13 mouse cellular contexts compared by ENCODE assay signal in the genomic region with DNA sequence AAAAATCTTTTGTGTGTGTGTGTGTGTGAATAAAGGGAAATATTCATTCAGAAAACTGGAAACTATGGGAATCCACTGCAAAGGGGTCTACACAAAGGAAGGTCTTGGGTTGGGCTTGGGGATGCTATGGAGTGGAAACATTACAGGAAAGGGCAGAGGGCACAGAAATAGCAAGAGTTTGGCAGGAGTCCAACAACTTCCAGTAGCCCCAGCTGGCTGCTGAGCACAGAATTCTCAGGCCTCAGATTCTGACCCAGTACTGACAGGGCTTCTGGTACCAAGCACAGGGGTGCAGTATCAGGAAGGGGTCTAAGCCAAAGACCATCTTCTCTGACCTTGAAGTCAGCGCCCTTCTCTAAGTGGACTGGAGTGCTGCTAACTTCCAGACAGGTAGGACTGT.
DNase-seq lines count a peak whose midpoint lies in the region; ATAC-seq and TF ChIP-seq lines count a peak whose summit lies in the region.
"Had no signal": no experiment of that assay in that cellular context is flagged by ENCODE, and none has a peak within 500 bp of the region (broad histone marks: within the 10 kb centered on the region; RNA-seq: fewer than 3 reads in every experiment).

No protein-coding gene starts in this region.

- ATAC-seq in forebrain, embryonic 14.5 days = no peak
- ATAC-seq in forebrain, postnatal 0 days = no peak
- no peak for ATAC-seq in kidney, embryonic 14.5 days (ENCODE audit: low FRiP score, low TSS enrichment)
- ATAC-seq: liver, postnatal 0 days had no signal

- H3K9me3 ChIP-seq in forebrain, embryonic 14.5 days (replicated peaks; ENCODE audit: control insufficient read depth, low read length) = no peaks in the 10 kb centered on the region
- H3K9me3 ChIP-seq in forebrain, postnatal 0 days (ENCODE audit: low read length) = no peaks in the 10 kb centered on the region
- no peaks in the 10 kb centered on the region for H3K9me3 ChIP-seq in kidney, embryonic 14.5 days (ENCODE audit: control insufficient read depth, low read length)

- no peak overlapping the region for H3K27ac ChIP-seq in forebrain, embryonic 14.5 days (ENCODE audit: low read depth, low read length)
- no peak overlapping the region for H3K27ac ChIP-seq in forebrain, postnatal 0 days (ENCODE audit: low read depth, low read length)
- H3K27ac ChIP-seq in kidney, embryonic 14.5 days (ENCODE audit: low read depth, low read length) = no peak overlapping the region

- no peak overlapping the region for H3K9ac ChIP-seq in forebrain, embryonic 14.5 days (ENCODE audit: low read length)
- no peak overlapping the region for H3K9ac ChIP-seq in forebrain, postnatal 0 days
- no peak overlapping the region for H3K9ac ChIP-seq in kidney, embryonic 14.5 days (ENCODE audit: low read depth, low read length)
- H3K9ac ChIP-seq: liver, postnatal 0 days had no signal

- DNase-seq in forebrain, embryonic 14.5 days (ENCODE audit: low spot score) = peak; percentile 41
- DNase-seq in forebrain, postnatal 0 days = no peak
- DNase-seq in kidney, adult 9 months = peak; percentile 62
- peak; percentile 45 for DNase-seq in 3T3-L1 (ENCODE audit: low read depth, low spot score)
- DNase-seq in kidney, postnatal 25 days = peak; percentile 52 to 62
- DNase-seq in thymus, adult 18-20 months = no peak
- no peak for DNase-seq in embryo, embryonic 10 days (ENCODE audit: low spot score)
- DNase-seq: adrenal gland, postnatal 10 days; cerebellum, adult 9-11 months; liver, postnatal 0 days; right cerebral cortex, postnatal 25 days; thymus, postnatal 25 days had no signal

- no peak for TF ChIP-seq CTCF in forebrain, postnatal 0 days (IDR thresholded peaks at IDR 0.05; ENCODE audit: low read depth)

- no peaks in the 10 kb centered on the region for H3K27me3 ChIP-seq in forebrain, embryonic 14.5 days (replicated peaks; ENCODE audit: control insufficient read depth, insufficient read depth, low read length)
- H3K27me3 ChIP-seq in forebrain, postnatal 0 days (ENCODE audit: insufficient read depth, low read length) = no peaks in the 10 kb centered on the region
- no peaks in the 10 kb centered on the region for H3K27me3 ChIP-seq in kidney, embryonic 14.5 days (ENCODE audit: control insufficient read depth, insufficient read depth, low read length)

- 89% methylated on average over 1 of the region's 1 CpGs for WGBS in forebrain, embryonic 14.5 days
- WGBS in forebrain, postnatal 0 days = 88% methylated on average over 1 of the region's 1 CpGs
- 82% methylated on average over 1 of the region's 1 CpGs for WGBS in kidney, embryonic 14.5 days

- H3K4me3 ChIP-seq in forebrain, embryonic 14.5 days (ENCODE audit: low read depth, low read length) = no peak overlapping the region
- no peak overlapping the region for H3K4me3 ChIP-seq in forebrain, postnatal 0 days (ENCODE audit: low read depth, low read length)
- H3K4me3 ChIP-seq in kidney, embryonic 14.5 days (ENCODE audit: low read length) = no peak overlapping the region

- H3K4me2 ChIP-seq in forebrain, embryonic 14.5 days (ENCODE audit: low read length) = no peak overlapping the region
- no peak overlapping the region for H3K4me2 ChIP-seq in forebrain, postnatal 0 days (ENCODE audit: low read depth)
- H3K4me2 ChIP-seq in kidney, embryonic 14.5 days (replicated peaks; ENCODE audit: low read depth, low read length) = no peak overlapping the region

- H3K36me3 ChIP-seq in forebrain, embryonic 14.5 days (ENCODE audit: control insufficient read depth, insufficient read depth, low read length) = no peaks in the 10 kb centered on the region
- no peaks in the 10 kb centered on the region for H3K36me3 ChIP-seq in forebrain, postnatal 0 days (ENCODE audit: insufficient read depth)
- no peaks in the 10 kb centered on the region for H3K36me3 ChIP-seq in kidney, embryonic 14.5 days (ENCODE audit: control insufficient read depth, insufficient read depth, low read length)

- peaks cover 13% of the 10 kb centered on the region; the same call in 1 of the 2 replicates for H3K4me1 ChIP-seq in forebrain, embryonic 14.5 days (ENCODE audit: control insufficient read depth, insufficient read depth, low read length)
- H3K4me1 ChIP-seq in forebrain, postnatal 0 days (ENCODE audit: insufficient read depth) = no peaks in the 10 kb centered on the region
- peaks cover 32% of the 10 kb centered on the region for H3K4me1 ChIP-seq in kidney, embryonic 14.5 days (ENCODE audit: control insufficient read depth, insufficient read depth, low read length)

Comparison
In these comparisons a context has a peak if more than half of its experiments do, and no peak if none do; other contexts are left out.
1. DNase-seq: peak in forebrain, embryonic 14.5 days (single experiment), kidney, adult 9 months (single experiment), 3T3-L1 (single experiment) and kidney, postnatal 25 days (2 of 2); none in forebrain, postnatal 0 days (single experiment), thymus, adult 18-20 months (0 of 2) and embryo, embryonic 10 days (single experiment).